8 mouse cellular contexts compared by ENCODE assay signal in genomic region chr9:114844017-114844662, GRCm38 (mm10). TPM values are rescaled to one million over a fixed set of nuclear protein-coding genes. Genes with fewer than 3 reads are reported as not detected.
DNase-seq lines count a peak whose midpoint lies in the region; ATAC-seq and TF ChIP-seq lines count a peak whose summit lies in the region.

Gene Cmtm8 (minus strand): TSS chr9:114844156.

- no peaks in the 10 kb centered on the region for H3K9me3 ChIP-seq in hindbrain, embryonic 11.5 days (ENCODE audit: control insufficient read depth, low read length)

- no peak within 1 kb of the TSS for H3K27ac ChIP-seq in cerebellum, adult 2 months (ENCODE audit: insufficient read depth, low read length)
- no peak within 1 kb of the TSS for H3K27ac ChIP-seq in hindbrain, embryonic 11.5 days (ENCODE audit: low read depth, low read length)
- H3K27ac ChIP-seq in macrophage, result no peak within 1 kb of the TSS

- H3K79me2 ChIP-seq in macrophage (ENCODE audit: inconsistent target), result no peaks in the 10 kb centered on the region

- TF ChIP-seq CTCF in cerebellum, adult 2 months (IDR thresholded peaks at IDR 0.05; ENCODE audit: borderline replicate concordance, insufficient read depth, low read depth, low read length), result no peak

- no peaks in the 10 kb centered on the region; the same call in 1 of the 2 replicates for H3K27me3 ChIP-seq in cerebellum, adult 2 months (ENCODE audit: control insufficient read depth, insufficient read depth, low read length)
- peaks cover 8% of the 10 kb centered on the region for H3K27me3 ChIP-seq in hindbrain, embryonic 11.5 days (ENCODE audit: control insufficient read depth, insufficient read depth, low read length)

- no peaks in the 10 kb centered on the region for H3K4me1 ChIP-seq in cerebellum, adult 2 months (ENCODE audit: control insufficient read depth, insufficient read depth, low read length)
- no peaks in the 10 kb centered on the region for H3K4me1 ChIP-seq in hindbrain, embryonic 11.5 days (replicated peaks; ENCODE audit: control insufficient read depth, insufficient read depth, low read length)

- H3K36me3 ChIP-seq in hindbrain, embryonic 11.5 days (ENCODE audit: control insufficient read depth, insufficient read depth, low read length), result no peaks in the 10 kb centered on the region
- H3K36me3 ChIP-seq in macrophage (ENCODE audit: inconsistent target), result no peaks in the 10 kb centered on the region

- TF ChIP-seq POLR2A in cerebellum, adult 2 months (IDR thresholded peaks at IDR 0.05; ENCODE audit: borderline replicate concordance, insufficient read depth, low read length), result no peak

- H3K4me3 ChIP-seq in cerebellum, adult 2 months (replicated peaks; ENCODE audit: insufficient read depth, low read depth, low read length), result peak within 1 kb of the TSS; percentile 61
- H3K4me3 ChIP-seq in hindbrain, embryonic 11.5 days (ENCODE audit: low read depth, low read length), result peak within 1 kb of the TSS; percentile 68
- H3K4me3 ChIP-seq in macrophage (ENCODE audit: inconsistent target), result peak within 1 kb of the TSS; percentile 55

- DNase-seq in MN1 (ENCODE audit: low spot score), result peak; percentile 9
- DNase-seq in cerebellum, adult 2 months, result peak; percentile 40 to 43
- DNase-seq in frontal cortex, postnatal 10 days (ENCODE audit: low spot score in 2 of 2), result peak; percentile 26 to 34
- DNase-seq in hindbrain, embryonic 11.5 days (ENCODE audit: low spot score), result peak; percentile 72
- DNase-seq in layer of hippocampus, postnatal 36 days, result peak; percentile 11 to 18
- DNase-seq in retina, postnatal 1 day, result peak; percentile 79
- DNase-seq in urinary bladder, adult 2 months (ENCODE audit: low spot score), result peak; percentile 37

- H3K9ac ChIP-seq in hindbrain, embryonic 11.5 days (ENCODE audit: low read depth, low read length), result peak within 1 kb of the TSS; percentile 64

- peak within 1 kb of the TSS; percentile 99 for H3K4me2 ChIP-seq in hindbrain, embryonic 11.5 days (replicated peaks; ENCODE audit: low read depth, low read length)

- under 1% methylated on average over 43 of the region's 43 CpGs for WGBS in cerebellum, adult 2 months
- WGBS in hindbrain, embryonic 11.5 days, result under 1% methylated on average over 32 of the region's 43 CpGs
- under 1% methylated on average over 42 of the region's 43 CpGs for WGBS in macrophage (ENCODE audit: missing documents)

- peak; percentile 86 for ATAC-seq in hindbrain, embryonic 11.5 days (ENCODE audit: low FRiP score)

RNA-seq across cellular contexts. Expression of gene Cmtm8, which starts in this region (rescaled TPM):
- 4.2 and 4.8 TPM in 2 replicates for polyA plus RNA-seq in cerebellum, adult 2 months (2012; rRNA removed)
- polyA plus RNA-seq in hindbrain, embryonic 11.5 days (2014; fragmentation: Nextera tagmentation; extraction: Ambion mirVana), result 22.1 and 29.3 TPM in 2 replicates
- total RNA-seq in layer of hippocampus, postnatal 36 days (2021), result 1 to 10 TPM; 2.4 to 2.7 TPM
- total RNA-seq in macrophage (2018; cell fraction: chromatin; rRNA removed), result 1 to 10 TPM in 9 of 26 experiments, under 1 TPM in 6, not detected in 11; 0.28 to 4.1 (median 1.2) TPM
- 1 to 10 TPM in 13 of 26 experiments, under 1 TPM in 13; 0.23 to 2.6 (median 1.1) TPM for total RNA-seq in macrophage (2018; cell fraction: cytosol; rRNA removed)
- total RNA-seq in macrophage (2018; cell fraction: nucleus; rRNA removed), result 1 to 10 TPM in 8 of 26 experiments, under 1 TPM in 11, not detected in 7; 0.25 to 3.0 (median 0.84) TPM
- 0.99 to 2.2 TPM (median 1.2 TPM) in 3 replicates for polyA plus RNA-seq in macrophage (2018)
- polyA plus RNA-seq in urinary bladder, adult 2 months (2012; rRNA removed), result 2.1 and 2.4 TPM in 2 replicates

Comparison
In these comparisons a context has a peak if more than half of its experiments do, and no peak if none do; other contexts are left out.
1. DNase-seq: peak in every context shown above with its lines; median percentile 79 in retina, postnatal 1 day; 72 in hindbrain, embryonic 11.5 days; 42 in cerebellum, adult 2 months; 37 in urinary bladder, adult 2 months; 30 in frontal cortex, postnatal 10 days; 14 in layer of hippocampus, postnatal 36 days; 9 in MN1.